Mouse (Mus musculus): ENCODE results near the gene Fgfr2. TPM values are rescaled to one million over a fixed set of nuclear protein-coding genes. Genes with fewer than 3 reads are reported as not detected.
A peak's percentile ranks its signal among the peaks of the same experiment; 100 is the strongest.

The Fgfr2 gene
- polyA plus RNA-seq, 1 experiment from 2014 or later = 67.0 TPM

DNA sequence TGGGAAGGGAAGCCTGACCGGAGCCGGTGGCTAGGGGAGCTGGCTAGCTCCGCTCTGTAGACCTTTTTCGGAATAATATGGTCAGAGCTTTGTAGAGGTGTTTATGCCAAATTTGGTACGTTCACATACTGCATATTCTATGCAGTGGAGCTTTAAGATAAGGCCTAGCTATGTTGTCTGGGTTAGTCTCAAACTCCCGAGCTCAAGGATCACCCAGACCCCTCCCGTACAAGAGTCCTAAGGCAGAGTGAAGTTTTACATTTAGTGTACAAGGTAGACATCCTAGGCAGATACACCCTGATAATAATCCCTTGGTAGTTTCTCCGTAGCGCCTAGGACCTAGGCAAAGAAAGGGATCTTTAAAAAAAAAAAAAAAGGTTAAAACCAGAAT, 1751.7 kb downstream of the Fgfr2 start:
- Histone ChIP-seq H3K9me3 (no peaks in the 10 kb centered on the region), H3K27ac (peak overlapping the region; percentile 99), H3K9ac (peak overlapping the region; percentile 95), H3K4me1 (replicated peaks) (no peaks in the 10 kb centered on the region; the same call in 1 of the 2 replicates), H3K36me3 (no peaks in the 10 kb centered on the region), H3K27me3 (replicated peaks) (no peaks in the 10 kb centered on the region), H3K4me3 (replicated peaks) (peak overlapping the region; percentile 81), H3K4me2 (replicated peaks) (peak overlapping the region; percentile 75)
- ATAC-seq = no peak
- WGBS = 2% methylated on average over 9 of the region's 9 CpGs

DNA sequence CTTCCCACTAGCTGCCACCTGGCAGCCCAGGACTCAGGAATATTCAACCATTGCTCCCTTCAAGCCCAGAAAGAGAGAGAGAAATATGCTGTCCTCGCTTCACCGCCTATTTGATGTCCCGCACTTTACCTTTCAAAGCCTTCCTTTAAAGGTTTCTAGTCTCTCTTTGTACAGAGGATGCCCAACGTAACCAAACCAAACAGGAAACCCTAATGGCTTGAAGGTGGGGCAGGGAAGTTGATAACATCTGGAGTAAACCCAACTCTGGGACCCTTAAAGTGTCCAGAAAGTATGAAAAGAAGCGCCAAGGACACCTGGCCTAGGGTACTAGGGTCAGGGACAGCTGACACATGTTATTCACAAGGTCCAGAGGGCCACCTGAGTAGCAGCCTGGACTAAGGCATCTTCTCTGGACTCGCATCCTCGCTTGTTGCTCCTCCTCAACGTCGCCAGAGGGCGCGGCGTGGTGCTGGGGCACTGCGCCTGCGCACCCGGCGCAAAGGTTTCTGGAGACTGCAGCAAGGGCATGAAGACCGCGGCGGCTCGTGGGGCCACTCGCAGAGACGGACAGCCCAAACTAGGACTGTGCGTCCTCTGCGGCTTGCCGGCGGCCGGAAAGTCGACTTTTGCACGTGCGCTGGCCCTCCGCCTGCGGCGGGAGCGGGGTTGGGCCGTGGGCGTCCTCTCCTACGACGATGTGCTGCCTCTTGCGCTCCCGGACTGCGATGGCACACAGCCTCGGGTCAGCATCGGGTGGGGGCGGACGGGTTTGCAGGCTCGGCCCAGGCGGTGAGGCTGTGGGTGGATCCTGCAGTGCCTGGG, 1752.3 kb downstream of the Fgfr2 start, which contains the start of gene Pstk:
Gene Pstk, plus strand, starts transcription at position 494 of the 822 bp plus-strand sequence.
- WGBS = 4% methylated on average over 47 of the region's 47 CpGs
- Histone ChIP-seq H3K36me3 (no peaks in the 10 kb centered on the region), H3K9me3 (no peaks in the 10 kb centered on the region), H3K27me3 (replicated peaks) (no peaks in the 10 kb centered on the region), H3K27ac (peak within 1 kb of the TSS; percentile 99), H3K4me3 (replicated peaks) (peak within 1 kb of the TSS; percentile 81), H3K4me2 (replicated peaks) (peak within 1 kb of the TSS; percentile 75), H3K9ac (peak within 1 kb of the TSS; percentile 95), H3K4me1 (replicated peaks) (no peaks in the 10 kb centered on the region; the same call in 1 of the 2 replicates)
- peak; percentile 98 for ATAC-seq

DNA sequence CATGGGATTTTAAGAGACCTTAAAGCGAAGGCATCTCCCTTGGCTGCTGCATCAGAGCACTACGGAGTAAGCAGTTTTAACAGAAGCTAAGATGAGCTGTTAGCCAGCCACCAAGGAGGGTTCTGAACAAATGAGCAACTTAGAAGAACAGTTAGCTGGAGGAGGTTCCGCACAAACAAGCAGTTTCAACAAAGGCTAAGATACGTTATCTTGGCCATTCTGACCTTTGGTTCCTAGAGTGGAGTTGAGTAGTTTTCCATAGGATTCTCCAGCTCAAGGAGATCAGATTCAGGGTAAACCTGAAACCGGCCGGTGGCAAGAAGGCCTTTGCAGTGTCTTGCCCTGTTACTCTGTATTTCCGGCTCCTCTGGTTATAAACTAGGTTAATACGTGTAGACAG, 1759.0 kb downstream of the Fgfr2 start:
- no peak overlapping the region for H3K4me3 ChIP-seq (replicated peaks)
- H3K9me3 ChIP-seq = no peaks in the 10 kb centered on the region
- peak overlapping the region; percentile 28; the same call in 1 of the 2 replicates for H3K27ac ChIP-seq
- no peak for ATAC-seq
- H3K9ac ChIP-seq = no peak overlapping the region
- WGBS = 65% methylated on average over 8 of the region's 8 CpGs
- H3K4me2 ChIP-seq (replicated peaks) = no peak overlapping the region
- peaks cover 6% of the 10 kb centered on the region; the same call in 1 of the 2 replicates for H3K4me1 ChIP-seq (replicated peaks)
- H3K27me3 ChIP-seq (replicated peaks) = no peaks in the 10 kb centered on the region
- no peaks in the 10 kb centered on the region for H3K36me3 ChIP-seq

DNA sequence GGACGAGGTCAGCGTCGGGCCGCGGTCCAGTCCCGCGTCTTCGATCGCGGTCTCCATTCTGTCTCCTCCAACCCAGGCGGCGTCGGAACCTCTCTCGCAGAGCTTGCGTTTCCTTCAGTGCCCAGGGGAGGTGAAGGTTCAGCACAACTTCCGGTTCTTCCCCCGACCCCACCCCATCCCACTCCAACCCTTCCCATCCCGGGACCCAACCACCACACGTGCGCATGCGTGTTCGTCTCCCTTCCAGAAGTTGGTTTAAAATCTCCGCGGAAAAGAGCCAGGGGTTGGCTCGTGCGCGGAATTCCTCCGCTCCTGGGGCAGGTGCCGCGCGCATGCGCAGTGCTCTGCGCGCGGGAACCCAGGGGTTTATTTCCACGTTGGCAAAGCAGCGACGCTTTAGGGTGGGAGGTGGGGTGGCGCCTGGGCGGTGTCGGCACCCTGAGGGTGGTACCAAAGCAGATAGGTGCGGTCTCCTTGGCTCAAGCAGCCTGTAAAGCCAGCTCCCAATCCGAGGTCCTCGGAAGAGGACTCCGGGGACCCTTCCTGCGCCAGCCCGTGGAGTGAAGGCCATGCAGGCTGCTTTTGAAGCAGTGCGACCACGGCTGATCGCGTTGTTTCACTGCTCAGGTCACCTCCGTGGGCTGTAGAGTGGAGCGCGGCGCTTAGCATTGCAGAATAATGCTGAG, 1760.4 kb downstream of the Fgfr2 start, which contains the start of gene 2310057M21Rik:
Gene 2310057M21Rik, minus strand, starts transcription at position 145 of the 686 bp plus-strand sequence.
- Histone ChIP-seq H3K36me3 (peaks cover 2% of the 10 kb centered on the region; the same call in 1 of the 2 replicates), H3K9ac (peak within 1 kb of the TSS; percentile 96), H3K9me3 (no peaks in the 10 kb centered on the region), H3K4me2 (replicated peaks) (peak within 1 kb of the TSS; percentile 94), H3K4me3 (replicated peaks) (peak within 1 kb of the TSS; percentile 95), H3K4me1 (replicated peaks) (peaks cover 6% of the 10 kb centered on the region; the same call in 1 of the 2 replicates), H3K27me3 (replicated peaks) (no peaks in the 10 kb centered on the region), H3K27ac (peak within 1 kb of the TSS; percentile 96)
- ATAC-seq = peak; percentile 98
- WGBS = under 1% methylated on average over 55 of the region's 55 CpGs

DNA sequence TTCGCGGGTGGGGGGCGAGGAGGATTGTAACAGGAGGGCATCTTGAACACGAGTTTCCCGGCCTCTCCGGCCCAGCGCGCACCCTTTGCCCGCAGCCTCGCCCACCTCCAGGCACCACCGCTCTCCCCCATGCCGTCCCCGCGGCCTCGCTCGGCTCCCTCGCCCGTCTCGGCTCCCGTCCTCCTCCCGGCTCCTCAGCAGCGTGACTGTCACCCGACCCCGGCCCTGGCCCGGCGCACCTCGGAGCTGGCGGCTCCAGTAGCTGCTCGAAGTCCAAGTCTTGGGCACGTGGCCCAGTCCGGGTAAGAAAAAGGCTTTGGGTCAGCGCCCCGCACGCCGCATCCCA, 1760.9 kb downstream of the Fgfr2 start:
- WGBS = under 1% methylated on average over 35 of the region's 35 CpGs
- no peaks in the 10 kb centered on the region for H3K27me3 ChIP-seq (replicated peaks)
- peak overlapping the region; percentile 94 for H3K4me2 ChIP-seq (replicated peaks)
- H3K9me3 ChIP-seq = no peaks in the 10 kb centered on the region
- H3K4me1 ChIP-seq (replicated peaks) = peaks cover 6% of the 10 kb centered on the region; the same call in 1 of the 2 replicates
- H3K36me3 ChIP-seq = peaks cover 6% of the 10 kb centered on the region; the same call in 1 of the 2 replicates
- peak overlapping the region; percentile 95 for H3K4me3 ChIP-seq (replicated peaks)
- peak overlapping the region; percentile 96 for H3K27ac ChIP-seq
- peak overlapping the region; percentile 96 for H3K9ac ChIP-seq
- peak; percentile 76 for ATAC-seq

DNA sequence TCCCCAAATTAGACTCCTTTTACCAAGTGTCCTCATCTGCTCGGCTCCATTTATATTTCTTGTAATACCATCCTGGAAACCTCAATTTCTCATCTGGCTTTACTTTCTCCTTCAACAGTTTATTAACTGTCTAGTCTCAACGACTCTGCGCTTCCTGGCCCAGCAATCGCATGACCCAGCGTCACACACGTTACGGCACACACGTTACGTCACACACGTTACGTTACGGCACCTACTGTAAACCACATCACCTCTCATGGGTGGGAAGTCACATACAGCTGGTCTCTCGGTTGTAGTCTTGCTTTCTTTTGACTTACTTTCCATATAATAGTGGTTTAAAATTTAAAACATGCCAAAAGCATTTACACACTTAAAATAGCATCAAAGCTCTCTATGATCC, 1767.0 kb downstream of the Fgfr2 start:
- Histone ChIP-seq H3K4me2 (replicated peaks) (no peak overlapping the region), H3K4me1 (replicated peaks) (no peaks in the 10 kb centered on the region), H3K4me3 (replicated peaks) (no peak overlapping the region), H3K9me3 (no peaks in the 10 kb centered on the region), H3K27ac (no peak overlapping the region), H3K9ac (no peak overlapping the region), H3K36me3 (peaks cover 16% of the 10 kb centered on the region), H3K27me3 (replicated peaks) (no peaks in the 10 kb centered on the region)
- ATAC-seq = no peak
- WGBS = 95% methylated on average over 13 of the region's 13 CpGs

DNA sequence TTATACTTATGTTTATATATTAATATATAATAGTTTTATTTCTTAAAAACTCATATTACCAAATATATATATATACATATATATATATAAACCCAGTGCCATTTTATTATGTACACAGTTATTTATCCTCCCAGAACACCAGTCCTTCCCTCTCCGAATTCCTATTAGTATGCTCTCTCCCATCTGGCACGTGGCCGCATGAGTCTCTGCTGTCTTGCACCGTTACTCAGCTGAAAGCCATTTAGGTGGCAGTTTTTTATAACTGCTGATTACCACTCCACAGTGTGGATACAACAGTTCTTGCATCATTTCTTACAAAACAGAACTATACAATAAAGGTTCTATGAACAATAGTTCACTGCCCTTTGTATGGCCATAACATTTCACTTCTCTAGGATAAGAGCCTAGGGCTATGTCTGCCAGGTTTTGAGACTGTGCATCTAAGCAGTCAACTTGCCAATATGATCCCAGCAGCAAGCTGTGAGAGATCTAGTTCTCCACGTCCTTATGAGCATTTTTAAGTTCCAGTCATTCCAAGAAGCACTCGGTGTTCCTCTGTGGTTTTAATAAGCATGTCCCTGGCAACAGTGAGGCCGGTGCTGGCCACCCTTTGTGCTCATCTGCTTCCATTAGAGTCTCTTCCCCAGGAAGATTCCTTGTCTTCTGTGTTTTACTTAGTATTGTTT, 1777.2 kb downstream of the Fgfr2 start:
- WGBS = 80% methylated on average over 7 of the region's 7 CpGs
- Histone ChIP-seq H3K36me3 (peaks cover 22% of the 10 kb centered on the region; the same call in 1 of the 2 replicates), H3K9me3 (no peaks in the 10 kb centered on the region), H3K27ac (no peak overlapping the region), H3K27me3 (replicated peaks) (no peaks in the 10 kb centered on the region), H3K4me1 (replicated peaks) (no peaks in the 10 kb centered on the region), H3K9ac (no peak overlapping the region), H3K4me3 (replicated peaks) (no peak overlapping the region), H3K4me2 (replicated peaks) (no peak overlapping the region)
- no peak for ATAC-seq

DNA sequence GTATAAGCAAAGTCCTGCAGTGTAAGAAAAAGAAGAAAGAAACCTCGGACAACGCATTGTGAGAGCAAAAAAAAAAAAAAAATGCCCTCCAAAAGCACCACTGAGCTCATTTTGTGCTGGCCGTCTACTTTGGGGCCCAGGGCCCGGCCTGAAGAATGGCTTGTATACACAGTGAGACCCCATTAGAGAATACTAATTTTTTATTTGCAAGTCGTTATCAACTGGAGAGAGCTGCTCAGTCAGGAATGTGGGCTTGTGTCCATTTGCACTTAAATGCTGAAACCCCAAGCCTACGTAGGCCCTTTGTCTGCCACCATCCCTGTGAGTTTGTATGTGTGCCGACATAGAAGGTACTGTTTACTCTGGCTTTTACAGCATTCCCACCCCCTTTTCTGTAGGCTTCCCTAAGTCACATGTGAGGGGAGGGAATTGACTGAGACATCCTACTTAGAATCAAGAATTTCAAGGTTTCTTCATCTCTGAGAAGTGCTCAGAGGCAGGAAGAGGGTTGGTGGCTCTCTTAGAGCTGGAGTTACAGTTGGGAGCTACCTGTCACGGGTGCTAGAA, 1785.6 kb downstream of the Fgfr2 start:
- WGBS = 46% methylated on average over 8 of the region's 8 CpGs
- no peak overlapping the region for H3K4me3 ChIP-seq (replicated peaks)
- 0 out of 2 replicates have a peak, but pooled peaks cover 10% of the 10 kb centered on the region for H3K36me3 ChIP-seq
- H3K4me2 ChIP-seq (replicated peaks) = no peak overlapping the region
- H3K4me1 ChIP-seq (replicated peaks) = no peaks in the 10 kb centered on the region
- H3K27me3 ChIP-seq (replicated peaks) = no peaks in the 10 kb centered on the region
- no peak for ATAC-seq
- no peak overlapping the region for H3K9ac ChIP-seq
- no peaks in the 10 kb centered on the region for H3K9me3 ChIP-seq
- no peak overlapping the region for H3K27ac ChIP-seq

DNA sequence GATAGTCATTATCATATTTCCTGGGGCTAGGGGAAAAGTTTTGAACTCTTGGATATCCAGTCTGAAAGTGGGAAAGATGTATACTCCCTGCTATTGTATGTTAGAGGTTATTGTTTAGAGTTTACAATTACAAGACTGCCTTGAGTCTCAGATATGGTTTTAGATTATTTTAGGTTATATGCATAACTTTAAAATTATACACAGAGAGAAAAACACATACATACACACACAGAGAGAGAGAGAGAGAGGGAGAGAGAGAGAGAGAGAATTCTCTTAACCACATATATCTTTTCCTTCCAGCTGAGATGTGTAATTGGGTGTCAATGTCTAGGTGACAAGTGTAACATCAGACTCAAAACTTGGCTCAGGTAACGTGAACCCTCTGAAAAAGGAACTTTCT, 1789.6 kb downstream of the Fgfr2 start, which contains the start of gene Fam24a:
Gene Fam24a, plus strand, starts transcription at position 301 of the 400 bp plus-strand sequence.
- Histone ChIP-seq H3K9me3 (no peaks in the 10 kb centered on the region), H3K27me3 (replicated peaks) (no peaks in the 10 kb centered on the region), H3K4me3 (replicated peaks) (no peak within 1 kb of the TSS), H3K4me2 (replicated peaks) (no peak within 1 kb of the TSS), H3K36me3 (no peaks in the 10 kb centered on the region), H3K9ac (no peak within 1 kb of the TSS), H3K27ac (no peak within 1 kb of the TSS), H3K4me1 (replicated peaks) (no peaks in the 10 kb centered on the region)
- no peak for ATAC-seq
- WGBS = 56% methylated on average over 1 of the region's 1 CpGs

DNA sequence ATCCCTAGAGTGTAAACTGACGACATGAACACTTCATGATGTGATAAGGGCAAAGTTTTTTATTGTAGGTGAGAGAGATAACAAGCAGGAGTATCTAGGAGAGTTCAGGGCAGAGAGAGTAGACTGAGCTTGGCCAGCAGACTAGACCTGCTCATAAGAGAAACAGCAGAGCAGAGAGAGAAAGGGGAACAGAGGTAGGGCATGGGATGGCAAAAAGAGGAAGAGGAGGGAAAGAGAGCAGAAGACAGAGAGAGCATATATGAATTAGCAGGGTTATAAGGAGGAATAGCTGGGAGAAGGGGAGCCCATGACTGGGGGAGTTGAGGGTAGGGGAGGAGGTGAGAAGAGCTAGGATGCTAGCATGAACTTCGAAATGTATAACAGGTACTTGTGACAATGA, 1791.5 kb downstream of the Fgfr2 start:
- Histone ChIP-seq H3K9ac (no peak overlapping the region), H3K36me3 (no peaks in the 10 kb centered on the region), H3K9me3 (no peaks in the 10 kb centered on the region), H3K27me3 (replicated peaks) (no peaks in the 10 kb centered on the region), H3K4me1 (replicated peaks) (no peaks in the 10 kb centered on the region), H3K4me2 (replicated peaks) (no peak overlapping the region), H3K27ac (no peak overlapping the region), H3K4me3 (replicated peaks) (no peak overlapping the region)
- WGBS = 68% methylated on average over 2 of the region's 2 CpGs
- ATAC-seq = no peak

DNA sequence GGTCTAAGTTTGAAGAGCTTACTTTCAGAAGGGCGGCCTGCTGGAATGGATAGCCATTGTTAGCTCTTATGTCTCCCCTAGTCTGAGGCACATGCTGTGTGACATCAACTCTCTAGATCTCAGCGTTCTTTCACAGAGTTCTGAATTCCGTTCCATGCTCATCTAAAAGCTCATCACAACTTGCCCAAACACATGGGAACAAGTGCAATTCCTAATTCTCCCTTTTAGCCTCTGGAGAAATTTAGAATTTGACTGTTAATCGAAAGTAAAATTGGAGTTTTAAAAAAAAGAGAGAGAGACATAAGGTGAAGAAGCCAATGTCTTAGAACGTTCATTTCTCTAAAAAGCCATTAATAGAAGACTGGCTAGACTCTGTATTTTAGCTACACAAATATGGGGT, 1793.7 kb downstream of the Fgfr2 start, which contains the start of gene Fam24b:
Gene Fam24b, minus strand, starts transcription at position 101 of the 400 bp plus-strand sequence.
- WGBS = 93% methylated on average over 5 of the region's 5 CpGs

More for the DNA sequence above, 1793.7 kb downstream of the Fgfr2 start, which contains the start of gene Fam24b:
- no peaks in the 10 kb centered on the region for H3K27me3 ChIP-seq (replicated peaks)
- no peaks in the 10 kb centered on the region for H3K36me3 ChIP-seq
- H3K4me1 ChIP-seq (replicated peaks) = no peaks in the 10 kb centered on the region
- H3K9ac ChIP-seq = no peak within 1 kb of the TSS
- no peak within 1 kb of the TSS for H3K27ac ChIP-seq
- no peaks in the 10 kb centered on the region for H3K9me3 ChIP-seq
- no peak within 1 kb of the TSS for H3K4me2 ChIP-seq (replicated peaks)
- no peak for ATAC-seq
- no peak within 1 kb of the TSS for H3K4me3 ChIP-seq (replicated peaks)
